Mouse (Mus musculus): ENCODE data around the gene Smyd1. TPM values are rescaled to one million over a fixed set of nuclear protein-coding genes. Genes with fewer than 3 reads are reported as not detected.

The Smyd1 gene
- total RNA-seq, 2 experiments from 2014 or later: 0.58 to 0.94 TPM

- DNase-seq (ENCODE audit: low spot score in 2 of 2): no peak
These were observed 109.6 kb downstream of the Smyd1 start for GRCm38 (mm10) chr6:71212471-71212870.

- DNase-seq (ENCODE audit: low spot score in 2 of 2): peak in 1 of 2 experiments; percentile 15
These were observed 110.1 kb downstream of the Smyd1 start for GRCm38 (mm10) chr6:71211917-71212316.

GRCm38 (mm10) chr6:71208691-71209090 lies 113.3 kb downstream of the Smyd1 start:
- DNase-seq (ENCODE audit: low spot score in 2 of 2): no peak

GRCm38 (mm10) chr6:71204166-71204565 lies 117.9 kb downstream of the Smyd1 start:
- no peak for DNase-seq (ENCODE audit: low spot score in 2 of 2)

GRCm38 (mm10) chr6:71203674-71204073 lies 118.4 kb downstream of the Smyd1 start:
- no peak for DNase-seq (ENCODE audit: low spot score in 2 of 2)

- no peak for DNase-seq (ENCODE audit: low spot score in 2 of 2)
These were observed 120.1 kb downstream of the Smyd1 start for GRCm38 (mm10) chr6:71201925-71202324.

- no peak for DNase-seq (ENCODE audit: low spot score in 2 of 2)
These were observed 122.4 kb downstream of the Smyd1 start, which contains the start of gene Fabp1 for GRCm38 (mm10) chr6:71199612-71200011. TSS of gene Fabp1 (plus strand) at chr6:71199827.

GRCm38 (mm10) chr6:71197636-71198535 lies 124.1 kb downstream of the Smyd1 start:
- no peak for DNase-seq (ENCODE audit: low spot score in 2 of 2)

GRCm38 (mm10) chr6:71196107-71196506 lies 125.9 kb downstream of the Smyd1 start:
- DNase-seq (ENCODE audit: low spot score in 2 of 2): no peak

- no peak for DNase-seq (ENCODE audit: low spot score in 2 of 2)
These were observed 128.8 kb downstream of the Smyd1 start for GRCm38 (mm10) chr6:71193151-71193740.

- no peak for DNase-seq (ENCODE audit: low spot score in 2 of 2)
These were observed 131.5 kb downstream of the Smyd1 start for GRCm38 (mm10) chr6:71190501-71190900.

GRCm38 (mm10) chr6:71189578-71189977 lies 132.5 kb downstream of the Smyd1 start:
- no peak for DNase-seq (ENCODE audit: low spot score in 2 of 2)

GRCm38 (mm10) chr6:71184941-71185604 lies 137.0 kb downstream of the Smyd1 start:
- no peak for DNase-seq (ENCODE audit: low spot score in 2 of 2)

- DNase-seq (ENCODE audit: low spot score in 2 of 2): no peak
These were observed 141.4 kb downstream of the Smyd1 start for GRCm38 (mm10) chr6:71180596-71180995.

GRCm38 (mm10) chr6:71172812-71173580 lies 149.0 kb downstream of the Smyd1 start:
- DNase-seq (ENCODE audit: low spot score in 2 of 2): no peak

- peak in 1 of 2 experiments; percentile 41 for DNase-seq (ENCODE audit: low spot score in 2 of 2)
These were observed 155.4 kb downstream of the Smyd1 start for GRCm38 (mm10) chr6:71166551-71167169.

- no peak for DNase-seq (ENCODE audit: low spot score in 2 of 2)
These were observed 157.6 kb downstream of the Smyd1 start for GRCm38 (mm10) chr6:71164394-71164793.
